Mouse (Mus musculus) limb, embryonic 14.5 days (tissue): Measurements from ENCODE around the gene Syn2. TPM values are rescaled to one million over a fixed set of nuclear protein-coding genes. Genes with fewer than 3 reads are reported as not detected.
A peak's percentile ranks its signal among the peaks of the same experiment; 100 is the strongest.

Source experiments
- ATAC-seq: fragments of 200-750 bp; cut with Nextera tagmentation; 2 replicates; pipeline ENCODE4 v1.8.0; 2017; ENCODE audit warnings: low read depth, moderate number of reproducible peaks, moderate TSS enrichment; ENCODE audit not compliant: low FRiP score
- DNase-seq: peaks from one replicate; pipeline ENCODE4 v3.0.0-alpha.2; 2015; ENCODE audit warnings: low spot score
- H3K27ac ChIP-seq: fragments of 300-500 bp; sonication (generic); replicated peaks from 2 replicates; pipeline ENCODE4 v1.5.1; 2014; ENCODE audit warnings: low read depth, mild to moderate bottlenecking, low read length, moderate library complexity, mixed read lengths
- H3K27me3 ChIP-seq: fragments of 300-500 bp; sonication (generic); 2 replicates; pipeline ENCODE4 v1.6.1; 2014; ENCODE audit warnings: low read length, mixed read lengths; ENCODE audit not compliant: control insufficient read depth, insufficient read depth
- H3K36me3 ChIP-seq: fragments of 300-500 bp; sonication (generic); 2 replicates; pipeline ENCODE4 v1.6.1; 2014; ENCODE audit warnings: mild to moderate bottlenecking, low read length, moderate library complexity, mixed read lengths; ENCODE audit not compliant: control insufficient read depth, insufficient read depth
- H3K4me1 ChIP-seq: fragments of 300-500 bp; sonication (generic); 2 replicates; pipeline ENCODE4 v1.6.1; 2014; ENCODE audit warnings: antibody characterized with exemption, low read length, mixed read lengths; ENCODE audit not compliant: control insufficient read depth, insufficient read depth
- H3K4me2 ChIP-seq: fragments of 300-500 bp; sonication (generic); replicated peaks from 2 replicates; pipeline ENCODE4 v1.6.1; 2014; ENCODE audit warnings: low read depth, mild to moderate bottlenecking, low read length, moderate library complexity; ENCODE audit not compliant: severe bottlenecking
- H3K4me3 ChIP-seq: fragments of 300-500 bp; sonication (generic); replicated peaks from 2 replicates; pipeline ENCODE4 v1.5.1; 2014; ENCODE audit warnings: low read length
- H3K9ac ChIP-seq: fragments of 300-500 bp; sonication (generic); 2 replicates; pipeline ENCODE4 v1.6.1; 2014; ENCODE audit warnings: mild to moderate bottlenecking, low read depth, low read length, moderate library complexity; ENCODE audit not compliant: severe bottlenecking
- H3K9me3 ChIP-seq: fragments of 300-500 bp; sonication (generic); 2 replicates; pipeline ENCODE4 v1.6.1; 2016; ENCODE audit warnings: low read length; ENCODE audit not compliant: control insufficient read depth
- POLR2A ChIP-seq: fragments of 200-500 bp; IDR thresholded peaks from 2 replicates; pipeline ENCODE4 v1.8.0; 2012; ENCODE audit warnings: inconsistent platforms, mild to moderate bottlenecking, moderate library complexity, borderline replicate concordance; ENCODE audit not compliant: insufficient read depth, insufficient read length; ENCODE audit errors: extremely low read depth
- WGBS: fragments of 180-500 bp; shearing (Covaris S2); extraction: QIAGEN DNeasy Blood & Tissue Kit; methylation state at CpG from one replicate; pipeline ENCODE4 v1.1.7; 2014; 5-methylcytosine and 5-hydroxymethylcytosine counted together
- polyA plus RNA-seq, 2 experiments: library from polyadenylated mRNA; depleted of rRNA in 1 of 2; stranded (reverse) in 1 of 2; unstranded in 1 of 2; fragments of >200 nt; fragmentation: Nextera tagmentation in 1 of 2; extraction: Ambion mirVana in 1 of 2; gene quantifications; 2 replicates each; pipeline versions ENCODE4 v1.2.1 to v1.2.3; 2012 to 2014

Syn2 gene
- polyA plus RNA-seq, 2 experiments, result 0.91 to 1.6 TPM

- TF ChIP-seq POLR2A, result no peak
- no peak for ATAC-seq
- peaks cover 10% of the 10 kb centered on the region for H3K4me1 ChIP-seq
- 64% methylated on average over 2 of the region's 2 CpGs for WGBS
- no peaks in the 10 kb centered on the region for H3K36me3 ChIP-seq
- no peak for DNase-seq
- H3K27me3 ChIP-seq, result no peaks in the 10 kb centered on the region
- no peak overlapping the region for H3K9ac ChIP-seq
- no peaks in the 10 kb centered on the region for H3K9me3 ChIP-seq
- H3K27ac ChIP-seq, result no peak overlapping the region
- no peak overlapping the region for H3K4me3 ChIP-seq
- H3K4me2 ChIP-seq, result no peak overlapping the region
Observed at GRCm38 (mm10) chr6:115270085-115270484, 135.4 kb downstream of the Syn2 start.

DNA sequence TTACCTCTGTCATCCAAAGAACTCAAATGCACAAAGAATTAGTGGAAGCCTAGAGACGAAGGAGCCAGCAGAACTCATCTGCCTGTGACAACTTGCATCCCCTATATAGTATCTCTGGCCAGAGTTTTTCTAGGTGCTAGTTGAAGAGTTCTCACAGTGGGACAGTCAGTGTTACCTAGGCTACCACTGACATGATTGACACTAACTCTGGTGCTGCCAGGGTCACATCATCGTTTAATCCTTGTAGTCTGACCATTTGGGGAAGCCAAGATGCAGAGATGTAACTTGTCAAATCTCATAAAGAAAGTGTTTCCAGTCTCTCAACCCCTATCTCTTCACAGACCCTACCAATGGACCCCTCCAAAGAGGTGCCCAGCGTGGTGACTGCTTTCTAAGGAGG, 136.6 kb downstream of the Syn2 start:
- TF ChIP-seq POLR2A, result no peak
- no peaks in the 10 kb centered on the region for H3K27me3 ChIP-seq
- no peak overlapping the region for H3K4me3 ChIP-seq
- no peak overlapping the region for H3K9ac ChIP-seq
- WGBS, result 55% methylated on average over 3 of the region's 3 CpGs
- no peaks in the 10 kb centered on the region for H3K36me3 ChIP-seq
- no peak overlapping the region for H3K27ac ChIP-seq
- DNase-seq (no peak), ATAC-seq (no peak)
- H3K9me3 ChIP-seq, result no peaks in the 10 kb centered on the region
- H3K4me1 ChIP-seq, result peaks cover 10% of the 10 kb centered on the region
- no peak overlapping the region for H3K4me2 ChIP-seq

- DNase-seq (peak; percentile 29), ATAC-seq (0 out of 2 replicates have a peak, but pooled peaks have one; percentile 32)
- WGBS, result 7% methylated on average over 4 of the region's 4 CpGs
Observed at GRCm38 (mm10) chr6:115271866-115272271, 137.2 kb downstream of the Syn2 start.

GRCm38 (mm10) chr6:115273346-115273745, 138.6 kb downstream of the Syn2 start:
- WGBS, result 76% methylated on average over 10 of the region's 10 CpGs
- Histone ChIP-seq H3K4me3 (no peak overlapping the region), H3K36me3 (no peaks in the 10 kb centered on the region), H3K9me3 (no peaks in the 10 kb centered on the region), H3K4me1 (peaks cover 10% of the 10 kb centered on the region), H3K27ac (no peak overlapping the region), H3K4me2 (no peak overlapping the region), H3K9ac (no peak overlapping the region), H3K27me3 (no peaks in the 10 kb centered on the region)
- TF ChIP-seq POLR2A, result no peak
- ATAC-seq (no peak), DNase-seq (no peak)

More at GRCm38 (mm10) chr6:115271866-115272271, 137.2 kb downstream of the Syn2 start:
- no peak overlapping the region for H3K9ac ChIP-seq
- no peaks in the 10 kb centered on the region for H3K9me3 ChIP-seq
- H3K27ac ChIP-seq, result no peak overlapping the region
- H3K4me2 ChIP-seq, result no peak overlapping the region
- H3K4me1 ChIP-seq, result peaks cover 10% of the 10 kb centered on the region
- no peak for TF ChIP-seq POLR2A
- no peaks in the 10 kb centered on the region for H3K27me3 ChIP-seq
- no peaks in the 10 kb centered on the region for H3K36me3 ChIP-seq
- H3K4me3 ChIP-seq, result no peak overlapping the region

DNA sequence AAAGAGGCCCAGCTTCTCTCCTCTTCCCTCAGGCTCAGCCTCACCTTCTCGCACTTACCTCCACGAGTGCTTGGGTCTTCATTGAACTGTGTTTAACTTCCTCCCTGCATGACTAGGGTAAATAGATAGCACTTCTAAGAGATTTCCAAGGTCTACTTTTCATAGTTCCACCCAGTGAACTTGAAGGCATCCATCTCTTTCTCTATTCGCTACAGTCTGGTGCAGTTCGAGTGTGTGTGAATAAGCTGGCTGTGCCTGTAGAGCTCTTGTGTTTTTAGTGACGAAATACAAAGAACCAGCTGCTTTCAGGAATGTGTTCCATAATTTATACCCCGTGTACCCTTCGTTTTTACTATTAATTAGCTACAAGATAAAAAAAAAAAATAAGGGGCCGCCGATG, 140.0 kb downstream of the Syn2 start:
- Histone ChIP-seq H3K9ac (no peak overlapping the region), H3K4me3 (no peak overlapping the region), H3K27me3 (no peaks in the 10 kb centered on the region), H3K36me3 (no peaks in the 10 kb centered on the region), H3K27ac (no peak overlapping the region), H3K4me1 (peaks cover 10% of the 10 kb centered on the region), H3K9me3 (no peaks in the 10 kb centered on the region), H3K4me2 (no peak overlapping the region)
- ATAC-seq, result no peak
- TF ChIP-seq POLR2A, result no peak
- WGBS, result 70% methylated on average over 9 of the region's 9 CpGs
- no peak for DNase-seq
